Mouse (Mus musculus) MEL (cell line): ENCODE data around the gene Rnf126. TPM values are rescaled to one million over a fixed set of nuclear protein-coding genes. Genes with fewer than 3 reads are reported as not detected.

Experiments
- DNase-seq: peaks from one replicate; pipeline ENCODE4 v3.0.0; 2011; ENCODE audit warnings: low read depth, low spot score
- H3K27ac ChIP-seq: 2 replicates; pipeline ENCODE4 v1.5.1; 2012; ENCODE audit warnings: low read depth, mild to moderate bottlenecking, control low read depth, low read length, moderate library complexity; ENCODE audit not compliant: control insufficient read depth
- H3K27me3 ChIP-seq, 2 experiments: fragments of 150-350 bp in 1 of 2; sonication (generic) in 1 of 2; 2 replicates each; pipeline ENCODE4 v1.6.1; 2012; ENCODE audit warnings: low read length in 2 of 2, mild to moderate bottlenecking in 2 of 2, improper control_type of control experiment in 1 of 2, moderate library complexity in 1 of 2; ENCODE audit not compliant: insufficient read depth in 2 of 2, control insufficient read depth in 1 of 2
- H3K36me3 ChIP-seq, 2 experiments: 2 replicates each; pipeline ENCODE4 v1.6.1; 2012 to 2014; ENCODE audit warnings: low read length in 2 of 2, improper control_type of control experiment in 1 of 2, inconsistent platforms in 1 of 2, mild to moderate bottlenecking in 1 of 2; ENCODE audit not compliant: insufficient read depth in 2 of 2, control insufficient read depth in 1 of 2
- H3K4me1 ChIP-seq, 2 experiments: fragments of 150-350 bp in 1 of 2; sonication (generic) in 1 of 2; 2 replicates each; pipeline ENCODE4 v1.6.1; 2012; ENCODE audit warnings: low read length in 2 of 2, improper control_type of control experiment in 1 of 2, mild to moderate bottlenecking in 1 of 2; ENCODE audit not compliant: insufficient read depth in 2 of 2, control insufficient read depth in 1 of 2
- H3K4me3 ChIP-seq, 2 experiments: fragments of 150-350 bp in 1 of 2; sonication (generic) in 1 of 2; 2 replicates each; pipeline ENCODE4 v1.5.1; 2012; ENCODE audit warnings: low read depth in 2 of 2, low read length in 2 of 2, mild to moderate bottlenecking in 2 of 2, moderate library complexity in 2 of 2, control low read depth in 1 of 2, improper control_type of control experiment in 1 of 2; ENCODE audit not compliant: control insufficient read depth in 1 of 2, insufficient read depth in 1 of 2
- H3K79me2 ChIP-seq: 2 replicates; pipeline ENCODE4 v1.6.1; 2012; ENCODE audit warnings: mild to moderate bottlenecking, low read length, moderate library complexity; ENCODE audit not compliant: control insufficient read depth, poor library complexity, insufficient read depth
- H3K9ac ChIP-seq: 2 replicates; pipeline ENCODE4 v1.6.1; 2012; ENCODE audit warnings: low read depth, mild to moderate bottlenecking, control low read depth, low read length, moderate library complexity; ENCODE audit not compliant: control insufficient read depth, poor library complexity, severe bottlenecking
- H3K9me3 ChIP-seq: fragments of 150-350 bp; sonication (generic); replicated peaks from 2 replicates; pipeline ENCODE4 v1.6.1; 2012; ENCODE audit warnings: mild to moderate bottlenecking, low read length, improper control_type of control experiment, moderate library complexity; ENCODE audit not compliant: insufficient read depth
- BHLHE40 ChIP-seq: IDR thresholded peaks from 2 replicates; pipeline ENCODE4 v1.6.1; 2012; ENCODE audit warnings: low read depth, mild to moderate bottlenecking, inconsistent platforms, low read length, improper control_type of control experiment, borderline replicate concordance
- E2F4 ChIP-seq: IDR thresholded peaks from 2 replicates; pipeline ENCODE4 v1.6.1; 2011; ENCODE audit warnings: low read depth, low read length, improper control_type of control experiment, borderline replicate concordance
- EP300 ChIP-seq, 2 experiments: IDR thresholded peaks; 2 replicates each; pipeline ENCODE4 v1.6.1; 2011; ENCODE audit warnings: improper control_type of control experiment in 2 of 2, low read length in 2 of 2, low read depth in 1 of 2, mild to moderate bottlenecking in 1 of 2
- GABPA ChIP-seq: IDR thresholded peaks from 2 replicates; pipeline ENCODE4 v1.6.1; 2012; ENCODE audit warnings: low read depth, mild to moderate bottlenecking, inconsistent platforms, low read length, improper control_type of control experiment, moderate library complexity
- MYB ChIP-seq: IDR thresholded peaks from 2 replicates; pipeline ENCODE4 v1.6.1; 2011; ENCODE audit warnings: mild to moderate bottlenecking, low read depth, low read length, improper control_type of control experiment
- POLR2A ChIP-seq, 2 experiments: IDR thresholded peaks; 2 replicates each; pipeline ENCODE4 v1.6.1; 2011 to 2012; ENCODE audit warnings: low read length in 2 of 2, mild to moderate bottlenecking in 2 of 2, control low read depth in 1 of 2, improper control_type of control experiment in 1 of 2, low read depth in 1 of 2, moderate library complexity in 1 of 2; ENCODE audit not compliant: control insufficient read depth in 1 of 2, insufficient read depth in 1 of 2, poor library complexity in 1 of 2
- POLR2AphosphoS2 ChIP-seq: IDR thresholded peaks from 2 replicates; pipeline ENCODE4 v1.6.1; 2011; ENCODE audit warnings: low read length, improper control_type of control experiment
- RCOR1 ChIP-seq: IDR thresholded peaks from 2 replicates; pipeline ENCODE4 v1.6.1; 2012; ENCODE audit warnings: low read depth, mild to moderate bottlenecking, inconsistent platforms, low read length, improper control_type of control experiment
- SIN3A ChIP-seq: IDR thresholded peaks from 2 replicates; pipeline ENCODE4 v1.6.1; 2012; ENCODE audit warnings: low read length, improper control_type of control experiment, inconsistent platforms
- TBP ChIP-seq: IDR thresholded peaks from 2 replicates; pipeline ENCODE4 v1.8.0; 2011; ENCODE audit warnings: low read depth, low read length, improper control_type of control experiment
- USF1 ChIP-seq: IDR thresholded peaks from 2 replicates; pipeline ENCODE4 v1.6.1; 2014; ENCODE audit warnings: low read depth, mild to moderate bottlenecking, inconsistent platforms, low read length, improper control_type of control experiment, moderate library complexity
- ZKSCAN1 ChIP-seq: IDR thresholded peaks from 2 replicates; pipeline ENCODE4 v1.6.1; 2012; ENCODE audit warnings: low read depth, mild to moderate bottlenecking, inconsistent platforms, low read length, improper control_type of control experiment, moderate library complexity
- polyA plus RNA-seq, 2 experiments: library from polyadenylated mRNA; stranded (reverse) in 1 of 2; unstranded in 1 of 2; fragments of >175 nt in 1 of 2; fragments of >200 nt in 1 of 2; gene quantifications; 2 replicates each; pipeline versions ENCODE4 v1.2.1 to v1.2.4; 2012; ENCODE audit warnings: low replicate concordance in 2 of 2, low read depth in 1 of 2; ENCODE audit not compliant: insufficient read length in 2 of 2, insufficient read depth in 1 of 2, missing spikeins in 1 of 2
- total RNA-seq: library from RNA; depleted of rRNA; stranded (reverse); fragments of 300-350 nt; gene quantifications from 2 replicates; pipeline ENCODE4 v1.2.3, GENCODE M21; 2012

Gene Rnf126
- total and polyA plus RNA-seq, 3 experiments, result 84.8 to 184 (median 174) TPM

DNA sequence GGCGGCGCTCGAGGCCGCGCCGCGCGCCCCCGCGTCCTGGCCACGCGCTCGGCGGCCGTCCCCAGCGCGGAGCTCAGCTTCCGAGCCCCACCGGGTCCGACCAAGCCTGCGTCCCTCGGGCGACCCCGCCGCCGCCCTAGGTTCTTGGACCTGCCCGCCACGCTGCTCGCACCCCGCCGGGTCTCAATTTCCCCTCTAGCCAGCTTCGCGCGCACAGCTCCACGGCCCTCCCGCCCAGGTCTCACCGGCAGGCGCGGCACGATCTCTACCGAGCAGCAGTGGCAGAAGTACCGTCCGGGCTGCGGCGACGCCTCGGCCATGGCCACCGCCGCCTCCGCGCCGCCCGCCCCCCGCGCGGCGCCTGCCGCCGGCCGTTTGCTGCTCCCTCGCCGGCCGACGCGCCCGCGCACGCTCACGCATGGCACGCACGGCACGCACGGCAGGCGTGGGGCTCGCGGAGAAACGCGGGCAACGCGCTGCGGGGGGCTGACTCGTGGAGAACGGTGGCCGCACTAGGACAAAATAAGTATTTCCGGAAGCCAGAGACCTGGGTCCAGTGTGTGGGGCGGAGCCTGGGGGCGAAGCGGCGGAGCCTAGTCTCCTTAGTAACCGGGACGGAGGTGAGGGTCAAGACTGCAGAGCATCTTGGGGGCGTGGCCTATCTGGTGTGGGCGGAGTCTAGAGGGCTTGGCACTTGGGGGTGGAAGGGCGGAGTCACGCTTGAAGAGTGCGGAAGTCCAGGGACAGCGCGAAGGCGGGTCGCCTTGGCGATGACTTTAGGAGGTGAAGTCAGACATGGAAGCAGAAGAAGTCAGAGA is at the start of gene Rnf126 (continued):
- TF ChIP-seq USF1, result peak; percentile 32; the same call in 1 of the 2 replicates
- TF ChIP-seq MYB, result no peak
- TF ChIP-seq GABPA, result no peak
- peak; percentile 97 for TF ChIP-seq SIN3A
- TF ChIP-seq ZKSCAN1, result no peak

DNA sequence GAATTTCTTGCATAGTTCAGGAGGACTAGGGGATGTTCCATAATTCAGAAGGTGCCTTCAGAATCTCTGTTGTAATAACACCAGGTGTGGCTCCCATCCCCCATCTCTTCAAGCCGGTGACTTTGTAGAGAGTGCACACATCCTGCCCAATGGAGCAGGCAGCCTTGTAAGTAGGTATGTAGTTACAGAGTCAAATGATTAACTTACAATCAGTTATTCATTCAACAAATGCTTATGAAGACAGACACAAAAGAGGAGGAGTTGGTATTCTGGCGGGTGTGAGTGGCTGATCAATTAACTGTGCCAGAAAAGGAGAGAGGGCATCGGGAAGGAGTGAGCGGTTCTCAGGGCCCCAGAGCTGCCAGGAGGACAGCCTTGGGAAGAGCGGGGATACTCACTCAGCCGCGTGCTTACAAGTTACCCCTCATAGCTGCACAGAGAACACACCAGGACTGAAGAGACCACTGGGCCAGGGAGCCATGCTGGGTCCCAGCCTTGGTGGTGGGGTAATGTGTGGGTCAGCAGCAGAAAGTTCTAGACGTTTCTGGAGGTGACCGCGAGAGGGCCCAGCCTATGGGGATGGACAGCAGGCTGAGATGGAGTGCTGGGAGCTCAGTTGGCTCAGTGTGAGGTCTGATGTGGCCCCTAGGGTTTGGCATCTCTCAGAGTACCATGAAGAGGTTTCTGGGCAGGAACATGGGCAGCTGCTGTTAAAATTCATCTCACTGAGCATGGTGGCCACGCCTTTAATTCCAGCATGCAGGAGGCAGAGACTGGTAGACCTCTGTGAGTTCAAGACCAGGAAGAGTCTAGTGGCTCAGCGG is 49.1 kb upstream of the Rnf126 start:
- TF ChIP-seq TBP (no peak), RCOR1 (no peak), POLR2AphosphoS2 (no peak)
- TF ChIP-seq, all 39 proteins: peak for 0
- Histone ChIP-seq H3K36me3 (no peaks in the 10 kb centered on the region), H3K27ac (no peak overlapping the region), H3K4me1 (no peaks in the 10 kb centered on the region), H3K9ac (no peak overlapping the region), H3K4me3 (no peak overlapping the region), H3K9me3 (no peaks in the 10 kb centered on the region), H3K79me2 (no peaks in the 10 kb centered on the region), H3K27me3 (no peaks in the 10 kb centered on the region)
- no peak for DNase-seq

DNA sequence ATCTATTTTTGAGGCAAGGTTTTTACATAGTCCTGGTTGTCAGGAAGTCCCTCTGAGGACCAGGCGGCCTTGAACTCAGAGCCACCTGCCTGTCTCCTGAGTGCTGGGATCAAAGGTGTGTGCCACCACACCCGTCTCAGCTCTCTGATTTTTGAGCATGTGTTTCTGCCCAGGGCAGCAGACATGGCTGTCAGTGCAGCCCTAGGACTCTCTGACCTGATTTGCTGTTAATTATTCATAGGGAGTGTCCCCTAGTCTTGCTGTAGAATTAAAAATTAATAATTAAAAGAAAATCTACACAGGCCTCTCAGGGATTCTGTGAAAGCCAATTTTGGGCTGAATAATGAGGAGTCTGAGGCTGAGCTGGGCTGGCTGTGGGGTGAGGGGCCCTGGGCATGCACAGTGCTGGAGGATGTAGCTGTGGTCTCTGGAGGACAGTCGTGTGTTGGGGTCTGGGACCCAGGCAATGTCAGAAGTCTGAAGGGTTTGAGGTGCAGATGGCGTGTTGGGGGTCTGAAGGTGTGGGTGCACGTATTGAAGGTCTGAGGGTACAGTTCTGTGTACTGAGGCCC is 47.6 kb upstream of the Rnf126 start:
- Histone ChIP-seq H3K27me3 (no peaks in the 10 kb centered on the region), H3K27ac (no peak overlapping the region), H3K4me1 (no peaks in the 10 kb centered on the region), H3K9me3 (no peaks in the 10 kb centered on the region), H3K79me2 (no peaks in the 10 kb centered on the region), H3K36me3 (no peaks in the 10 kb centered on the region), H3K4me3 (no peak overlapping the region), H3K9ac (no peak overlapping the region)
- no peak for TF ChIP-seq SIN3A
- no peak for TF ChIP-seq EP300 (IDR thresholded peaks at IDR 0.05; ENCODE audit: low read depth in 1 of 2, low read length in 2 of 2)
- TF ChIP-seq E2F4, result no peak
- TF ChIP-seq BHLHE40, result no peak
- no peak for TF ChIP-seq POLR2A (IDR thresholded peaks at IDR 0.05; ENCODE audit: control insufficient read depth in 1 of 2, insufficient read depth in 1 of 2, low read depth in 1 of 2, low read length in 2 of 2, poor library complexity in 1 of 2)
- DNase-seq, result no peak
